Mouse (Mus musculus) urinary bladder, postnatal 25 days (tissue): ENCODE data around the gene Ltbp1.

Experiments
- DNase-seq: peaks from one replicate; pipeline ENCODE4 v3.0.0; 2022; ENCODE audit warnings: low spot score

The Ltbp1 gene

DNA sequence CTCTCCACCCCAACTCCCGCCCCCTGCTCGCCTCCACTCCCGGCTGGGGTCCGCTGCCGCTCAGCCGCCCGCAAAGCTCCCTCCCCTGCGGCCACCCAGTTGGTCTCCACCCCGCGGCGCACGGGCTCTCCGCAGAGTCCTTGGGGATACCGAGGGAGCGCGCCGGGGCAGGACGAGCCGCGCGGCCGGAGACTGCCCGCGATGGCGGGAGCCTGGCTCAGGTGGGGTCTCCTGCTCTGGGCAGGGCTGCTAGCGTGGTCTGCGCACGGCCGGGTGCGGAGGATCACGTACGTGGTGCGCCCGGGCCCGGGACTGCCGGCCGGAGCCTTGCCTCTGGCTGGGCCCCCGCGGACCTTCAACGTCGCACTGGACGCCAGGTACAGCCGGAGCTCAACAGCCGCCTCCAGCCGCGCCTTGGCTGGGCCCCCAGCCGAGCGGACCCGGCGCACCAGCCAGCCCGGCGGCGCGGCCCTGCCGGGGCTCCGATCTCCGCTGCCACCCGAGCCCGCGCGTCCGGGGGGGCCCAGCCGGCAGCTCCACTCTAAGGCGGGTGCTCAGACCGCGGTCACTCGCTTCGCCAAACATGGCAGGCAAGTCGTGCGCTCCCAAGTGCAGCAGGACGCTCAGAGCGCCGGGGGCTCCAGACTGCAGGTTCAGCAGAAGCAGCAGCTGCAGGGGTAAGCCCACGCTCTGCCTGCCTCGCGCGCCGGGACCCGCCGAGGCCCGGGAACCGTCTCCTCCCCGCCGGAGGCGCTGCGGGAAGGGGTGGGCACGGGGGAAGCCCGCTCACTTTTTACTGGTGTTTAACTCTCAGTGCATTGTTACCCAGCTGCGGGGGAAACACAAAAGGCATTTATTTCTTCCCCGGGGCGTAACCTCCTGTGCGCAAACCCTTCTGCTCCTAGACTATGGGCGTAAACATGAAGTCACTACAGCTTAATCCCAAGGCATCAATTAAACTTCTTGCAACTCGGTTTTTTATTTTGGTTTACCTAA lies 615 bp downstream of the Ltbp1 start:
- DNase-seq: peak; percentile 36

DNA sequence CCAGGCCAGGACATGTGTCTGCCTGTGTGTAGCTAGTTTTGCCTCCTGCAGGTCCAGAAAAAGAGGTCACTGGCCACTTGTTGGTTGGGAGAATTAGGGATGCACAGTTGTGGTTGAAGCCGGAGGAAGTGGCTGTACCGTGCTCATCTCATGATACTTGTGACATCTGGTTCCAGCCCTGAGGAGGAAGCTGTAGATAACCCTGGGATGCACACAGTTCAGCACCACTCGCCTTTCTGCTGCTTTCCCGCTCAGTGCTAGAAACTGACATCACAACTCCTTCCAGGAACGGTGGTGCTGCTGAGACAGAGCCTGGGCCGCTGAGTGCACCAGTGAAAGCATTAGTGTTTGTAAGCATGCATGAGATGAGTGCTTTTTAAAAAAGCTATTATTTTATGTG lies 5.6 kb downstream of the Ltbp1 start:
- no peak for DNase-seq

DNA sequence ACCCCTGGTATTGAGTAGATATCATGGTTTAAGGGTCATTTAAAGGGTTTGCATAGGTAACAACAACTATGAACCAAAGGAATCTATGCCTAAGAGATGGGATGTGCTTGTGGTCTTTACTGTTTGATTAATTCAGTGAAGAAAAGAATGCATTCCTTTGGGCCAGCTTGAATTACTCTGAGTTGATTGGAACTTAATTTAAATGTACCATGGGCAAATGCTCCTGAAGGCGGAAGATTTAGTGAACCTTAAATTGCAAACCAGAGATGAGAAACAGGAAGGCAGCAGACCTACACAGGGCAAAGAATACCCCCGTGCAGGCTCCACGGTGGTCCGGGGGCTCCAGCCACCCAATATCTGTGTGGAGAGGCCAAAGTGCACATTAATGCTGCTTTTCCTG lies 7.8 kb downstream of the Ltbp1 start:
- no peak for DNase-seq

DNA sequence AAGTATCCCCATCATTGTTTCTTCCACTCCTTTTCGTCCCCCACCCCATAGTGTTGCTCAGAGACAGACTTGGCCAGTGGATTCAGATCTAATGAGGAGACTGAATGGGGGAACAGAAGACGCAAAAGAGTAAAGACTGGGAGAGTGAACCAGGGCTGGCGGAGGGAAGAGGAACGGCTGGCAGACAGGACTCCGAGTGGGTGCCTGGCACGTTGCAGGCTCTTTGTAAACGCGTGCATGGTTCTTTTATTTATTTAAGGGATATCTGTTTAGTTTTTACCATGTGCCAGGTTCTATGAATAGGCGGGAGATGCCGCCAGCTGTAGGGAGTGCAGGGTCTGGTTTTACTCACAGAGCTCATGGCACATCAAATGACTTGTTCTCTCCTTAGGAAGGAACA lies 8.5 kb downstream of the Ltbp1 start:
- DNase-seq: no peak

DNA sequence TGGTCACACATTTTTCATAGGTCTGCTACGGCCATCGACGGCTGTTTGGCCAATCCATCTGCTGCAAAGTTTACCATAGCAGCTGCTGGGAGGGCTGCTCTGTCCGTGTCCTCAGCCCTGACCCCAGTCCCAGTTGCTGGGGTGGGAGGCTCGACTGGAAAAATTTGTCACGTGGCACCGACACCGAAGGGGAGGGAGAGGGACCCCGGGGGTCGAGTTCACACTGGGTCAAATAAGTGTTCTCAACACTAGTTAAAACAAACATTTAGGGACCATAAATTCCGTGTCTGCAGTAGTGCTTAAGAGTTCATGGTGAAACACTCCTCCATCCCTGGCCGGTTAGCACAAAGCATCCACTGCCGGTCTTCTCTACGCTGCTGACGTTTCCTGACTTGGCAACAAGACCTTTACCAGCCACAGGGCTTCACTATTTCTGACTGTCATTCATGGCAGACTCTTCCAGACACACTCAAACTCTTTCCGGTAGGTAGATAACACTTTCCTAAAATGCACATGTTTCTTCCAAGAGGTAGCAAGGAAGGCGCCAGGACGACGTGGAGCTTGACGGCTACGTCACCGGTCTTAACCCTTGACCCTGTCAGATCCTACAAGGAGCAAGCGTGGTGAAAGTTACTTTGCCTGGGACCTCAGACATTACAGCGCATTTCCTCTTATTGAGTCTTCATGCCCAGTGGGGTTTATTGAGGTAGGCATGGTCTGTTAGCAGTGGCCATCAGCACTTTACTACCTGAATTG lies 9.4 kb downstream of the Ltbp1 start:
- DNase-seq: no peak

DNA sequence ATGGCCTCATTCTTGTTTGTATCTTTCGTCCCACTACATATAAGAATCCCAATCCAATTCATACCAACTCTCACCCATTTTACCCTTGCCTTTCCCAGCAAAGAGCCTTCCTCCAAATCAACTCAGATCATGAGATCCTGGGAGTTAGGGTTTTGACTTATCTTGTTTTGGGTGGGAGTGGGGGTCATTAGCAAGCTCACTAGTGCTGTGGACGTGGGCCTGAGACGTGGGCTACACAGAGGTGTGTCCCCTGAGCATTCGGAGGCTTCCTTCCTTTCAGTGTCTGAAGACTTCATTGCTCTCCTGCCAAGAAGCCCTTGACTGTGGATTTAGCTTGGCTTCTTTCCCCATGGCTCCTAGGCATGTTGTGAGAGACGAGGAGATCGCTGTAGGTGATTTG lies 10.2 kb downstream of the Ltbp1 start:
- no peak for DNase-seq

DNA sequence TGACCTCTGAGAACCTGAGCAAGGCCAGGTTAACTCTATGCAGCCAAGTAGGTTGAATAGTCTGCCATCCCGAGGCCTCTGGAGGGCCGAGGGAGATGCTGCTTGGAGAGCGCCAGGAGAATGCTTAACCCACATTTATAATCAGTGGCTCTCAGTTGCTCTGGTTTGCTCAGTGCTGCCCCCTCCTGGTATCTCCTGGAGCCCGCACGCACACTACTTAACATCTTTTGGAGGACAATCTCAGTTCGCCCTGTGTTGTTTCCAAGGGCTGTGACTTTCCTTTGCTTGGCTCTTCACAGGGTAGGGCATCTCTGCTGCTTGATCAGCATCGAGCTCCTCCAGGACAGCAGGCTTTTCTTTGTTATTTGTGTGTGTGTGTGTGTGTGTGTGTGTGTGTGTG lies 12.1 kb downstream of the Ltbp1 start:
- DNase-seq: no peak

DNA sequence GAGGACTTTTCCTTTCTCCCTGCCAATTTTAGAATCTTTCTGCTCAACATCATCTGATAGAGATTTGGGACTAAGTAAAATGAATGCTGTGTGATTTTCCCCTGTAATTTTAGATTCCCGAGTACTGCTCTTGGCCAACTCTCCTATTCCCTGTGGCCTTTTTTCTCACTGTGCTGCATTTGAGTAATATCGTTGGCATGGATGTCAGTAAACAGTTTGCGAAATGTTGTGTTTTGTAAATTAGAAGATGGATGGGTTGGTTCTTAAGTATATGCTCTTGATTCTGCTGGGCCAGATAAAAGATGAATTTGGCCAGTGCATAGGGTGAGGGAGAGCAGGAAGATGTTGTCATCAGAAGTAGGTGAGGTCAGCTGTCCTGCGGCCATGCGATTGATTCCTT lies 12.8 kb downstream of the Ltbp1 start:
- DNase-seq: no peak

DNA sequence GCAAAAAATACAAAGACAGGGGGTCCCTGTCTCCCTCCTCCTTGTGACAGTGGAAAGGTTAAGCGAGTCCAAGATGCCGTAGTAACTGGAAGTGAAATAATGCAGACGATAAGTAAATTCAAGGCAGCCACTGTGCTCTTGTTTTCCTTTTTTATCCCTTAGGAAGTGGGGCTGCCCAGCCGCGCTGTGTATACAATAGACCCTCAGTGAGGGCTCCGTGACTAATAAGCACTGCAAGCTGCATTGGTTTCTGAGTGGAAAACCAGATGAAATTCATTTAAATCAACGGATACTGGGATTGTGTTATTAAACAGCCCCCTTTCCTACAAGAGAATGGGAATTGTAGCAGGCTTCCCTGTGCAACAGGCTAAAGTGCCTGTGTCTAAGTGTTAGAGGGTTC lies 14.7 kb downstream of the Ltbp1 start:
- DNase-seq: no peak

DNA sequence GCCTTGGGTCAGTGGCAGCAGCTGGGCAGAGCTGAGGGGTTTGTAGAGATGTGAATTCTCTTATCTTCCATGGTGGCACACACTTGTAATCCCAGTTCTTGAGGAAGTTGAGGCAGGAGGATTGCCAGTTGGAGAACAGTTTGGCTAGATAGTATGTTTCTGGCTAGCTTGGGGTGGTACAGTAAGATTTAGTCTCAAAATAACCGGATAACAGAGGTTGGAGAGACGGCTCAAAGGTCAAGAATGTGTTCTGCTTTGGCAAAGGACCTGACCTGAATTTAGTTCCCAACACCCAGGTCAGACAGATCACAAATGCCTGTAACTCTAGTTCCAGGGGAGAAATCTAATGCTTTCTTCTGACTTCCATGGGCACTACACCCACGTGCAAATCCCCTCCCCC lies 15.3 kb downstream of the Ltbp1 start:
- no peak for DNase-seq

DNA sequence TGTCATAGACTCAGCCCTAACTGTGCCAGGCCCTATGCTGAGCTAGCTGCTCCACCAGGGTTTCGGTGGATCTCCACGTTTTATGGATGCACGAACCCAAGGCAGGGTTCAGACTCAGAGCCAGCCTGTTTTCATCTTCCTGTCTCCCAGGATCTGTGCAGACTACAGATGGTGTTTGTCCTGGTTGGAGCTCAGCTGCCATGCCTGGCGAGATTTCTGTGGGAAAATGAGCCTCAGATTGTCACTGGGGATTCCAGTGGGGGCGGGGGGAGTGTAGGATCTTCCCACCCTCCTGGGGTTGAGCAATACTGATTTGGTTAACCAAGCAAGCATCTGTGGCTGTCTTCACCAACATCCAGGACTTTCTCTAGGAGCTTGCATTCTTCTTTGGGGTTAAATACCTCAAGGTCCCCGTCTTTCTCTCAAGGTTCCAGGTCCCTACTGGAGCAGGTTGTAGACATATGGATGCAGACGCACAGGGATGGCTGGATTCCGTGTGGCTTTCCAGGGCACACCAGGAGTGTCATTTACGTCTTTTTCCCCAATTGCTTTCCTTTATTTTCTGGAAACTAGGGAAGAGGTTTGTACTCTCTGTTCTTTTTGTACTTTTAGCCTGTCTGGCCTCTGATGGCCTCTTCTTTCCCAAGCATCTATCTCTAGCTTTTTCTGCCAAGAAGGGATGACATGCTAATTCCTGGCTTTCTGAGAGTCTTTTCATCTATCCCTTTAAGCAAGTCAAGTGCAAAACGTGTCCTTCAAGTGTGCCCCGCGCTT lies 22.2 kb downstream of the Ltbp1 start:
- peak; percentile 37 for DNase-seq

DNA sequence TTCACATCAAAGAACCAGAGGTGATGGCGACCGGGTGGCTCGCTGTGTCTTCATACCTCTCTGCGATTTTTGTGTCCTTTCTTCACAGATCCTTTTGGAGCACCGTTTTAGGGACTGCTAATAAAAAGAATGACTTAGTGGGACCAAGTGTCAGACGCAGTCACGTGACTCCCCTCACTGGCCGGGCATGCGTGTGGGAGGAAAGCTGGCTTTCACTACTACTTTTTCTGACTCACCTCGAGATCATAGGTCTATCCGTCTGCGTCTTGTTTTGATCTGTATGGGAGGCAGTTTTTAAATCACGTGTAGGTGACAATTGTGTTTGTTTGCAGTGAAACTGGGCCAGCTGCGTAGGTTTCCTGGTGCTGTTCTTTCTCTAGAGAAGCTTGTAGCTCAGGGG lies 28.0 kb downstream of the Ltbp1 start:
- no peak for DNase-seq

DNA sequence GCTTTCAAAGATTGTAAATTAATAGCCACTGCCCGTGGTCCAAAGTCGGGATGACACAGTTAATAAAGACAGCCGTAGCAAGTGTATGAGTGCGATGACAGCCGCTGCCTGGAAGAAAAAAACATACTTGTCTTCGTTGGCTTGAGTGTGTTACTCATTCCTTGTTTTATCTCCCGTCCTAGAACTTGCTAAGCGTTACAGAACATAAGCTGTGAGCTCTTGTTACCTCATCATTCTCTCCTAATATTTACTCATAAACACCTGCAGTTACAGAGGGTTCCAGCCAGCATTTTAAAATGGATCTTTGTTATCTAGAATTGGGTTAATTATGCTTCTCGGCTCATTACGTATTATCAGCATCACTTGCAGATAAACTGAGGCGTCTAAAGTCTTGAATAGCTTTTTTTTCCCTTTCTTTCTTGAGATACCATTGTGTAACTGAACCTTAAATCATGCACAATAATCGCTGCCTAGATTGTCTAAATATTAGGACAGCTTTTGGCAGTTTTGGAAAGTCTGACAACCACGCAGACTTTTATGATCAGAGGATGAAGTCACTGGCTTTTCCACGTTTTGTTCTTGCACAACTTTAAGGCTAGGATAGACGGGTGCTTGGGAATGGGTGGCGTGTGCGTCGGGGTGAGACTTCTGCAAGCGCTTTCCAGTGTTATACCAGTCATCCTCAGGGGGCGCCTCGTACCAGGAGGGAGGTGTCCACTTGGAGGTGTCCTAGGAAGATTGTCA lies 28.7 kb downstream of the Ltbp1 start:
- no peak for DNase-seq

DNA sequence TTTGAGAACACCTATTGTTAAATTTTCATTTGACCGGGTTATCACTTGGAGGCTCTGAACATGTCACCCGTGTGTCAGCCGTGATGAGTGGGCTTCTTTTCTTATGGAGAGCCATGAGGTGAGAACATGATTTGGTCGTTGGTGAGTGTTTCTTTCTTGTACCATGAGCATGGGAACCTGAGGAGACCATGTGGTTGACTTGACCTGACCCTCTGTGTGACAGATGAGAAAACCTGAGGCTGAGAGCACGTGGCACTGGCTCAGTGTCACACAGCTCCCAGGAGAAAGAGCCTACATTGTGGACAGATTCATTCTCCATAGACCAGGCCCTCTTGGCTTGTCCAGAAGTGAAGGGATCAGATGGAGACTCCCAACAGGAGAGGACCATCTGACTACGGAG lies 31.5 kb downstream of the Ltbp1 start:
- no peak for DNase-seq

DNA sequence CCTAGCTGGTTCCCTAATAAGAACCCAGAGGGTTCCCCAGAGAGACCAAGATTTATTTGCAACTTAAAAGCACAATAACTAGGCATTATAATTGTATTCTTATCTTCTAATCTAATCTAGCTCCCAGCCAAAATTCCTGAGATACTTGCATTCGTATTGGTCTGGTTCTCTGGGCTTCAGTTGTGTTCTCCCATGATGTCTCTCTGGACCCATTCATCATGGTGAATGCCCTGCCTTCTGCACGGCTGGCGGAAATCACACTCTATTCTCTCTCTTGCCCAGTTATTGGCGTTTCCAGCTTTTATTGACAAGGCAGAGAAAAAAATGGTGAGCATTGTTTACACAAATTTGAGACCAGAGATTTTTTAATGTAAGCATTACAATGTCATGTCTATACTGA lies 33.6 kb downstream of the Ltbp1 start:
- no peak for DNase-seq

DNA sequence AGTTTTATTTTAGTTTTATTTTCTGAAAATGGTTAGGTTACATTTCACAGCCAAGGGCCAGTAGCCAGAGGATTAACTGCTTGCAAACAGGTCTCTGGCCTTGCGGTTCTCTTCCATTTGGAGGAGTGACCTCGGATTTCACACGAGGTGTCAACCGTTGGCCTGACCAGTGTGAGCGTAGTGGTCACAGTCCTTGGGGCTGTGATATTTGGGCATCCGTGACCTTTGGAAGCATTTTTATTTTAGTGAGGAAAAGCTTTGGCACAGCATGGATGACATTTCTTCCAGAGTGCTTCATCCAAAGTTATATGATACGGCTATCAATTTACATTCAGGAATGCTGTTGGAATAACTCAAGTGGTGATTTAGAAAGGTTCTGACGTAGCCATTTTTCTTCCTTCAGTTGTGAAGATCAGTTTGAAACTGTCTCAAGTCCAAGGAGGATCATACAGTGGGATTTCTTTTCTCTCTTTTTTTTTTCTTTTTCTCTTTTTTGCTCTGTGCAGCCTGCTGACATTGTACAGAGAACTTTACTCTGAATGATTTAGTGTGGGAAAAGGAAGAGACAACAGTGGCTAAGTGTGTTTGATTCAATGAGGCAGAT lies 44.1 kb downstream of the Ltbp1 start:
- no peak for DNase-seq

DNA sequence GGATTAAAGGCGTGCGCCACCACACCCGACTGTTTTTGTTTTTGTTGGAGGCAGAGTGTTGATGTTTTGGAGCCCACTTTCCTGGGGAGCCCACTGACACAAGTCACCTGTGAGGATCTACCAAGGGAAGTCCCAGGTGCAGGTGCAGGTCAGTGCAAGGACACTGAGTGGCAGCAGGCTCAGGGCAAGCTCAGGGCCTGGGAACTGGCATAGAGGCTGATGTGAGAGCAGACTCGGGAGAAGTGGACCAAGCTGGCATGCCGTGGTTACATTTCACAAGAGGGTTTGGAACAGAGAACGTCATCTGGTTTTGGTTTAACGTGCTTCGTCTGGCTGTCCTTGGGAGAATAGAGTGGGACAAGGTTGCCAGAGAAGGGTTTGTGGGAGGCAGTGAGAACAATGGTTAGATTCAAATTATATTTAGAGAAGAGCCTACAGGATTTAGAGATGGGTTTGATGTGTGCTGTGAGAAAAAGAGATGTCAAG lies 46.1 kb downstream of the Ltbp1 start:
- DNase-seq: no peak

DNA sequence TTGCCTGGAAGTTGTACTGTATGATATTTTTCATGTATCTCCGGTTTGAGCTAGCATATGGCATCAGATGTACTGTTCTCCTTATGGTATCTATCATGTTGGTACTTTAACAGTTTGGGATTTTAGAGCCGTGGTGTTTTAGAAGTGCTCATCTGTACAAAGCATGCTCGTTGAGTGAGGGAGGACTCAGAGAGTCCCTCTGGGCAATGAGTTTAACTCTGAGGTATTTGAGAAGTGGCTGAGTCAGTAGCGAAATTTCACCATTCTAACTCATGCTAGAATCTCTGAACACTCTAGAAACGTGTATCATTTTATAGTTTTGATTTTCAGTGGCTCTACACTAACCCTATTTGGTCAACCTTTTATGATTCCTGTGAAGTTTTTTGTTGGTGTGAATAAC lies 49.9 kb downstream of the Ltbp1 start:
- DNase-seq: no peak

DNA sequence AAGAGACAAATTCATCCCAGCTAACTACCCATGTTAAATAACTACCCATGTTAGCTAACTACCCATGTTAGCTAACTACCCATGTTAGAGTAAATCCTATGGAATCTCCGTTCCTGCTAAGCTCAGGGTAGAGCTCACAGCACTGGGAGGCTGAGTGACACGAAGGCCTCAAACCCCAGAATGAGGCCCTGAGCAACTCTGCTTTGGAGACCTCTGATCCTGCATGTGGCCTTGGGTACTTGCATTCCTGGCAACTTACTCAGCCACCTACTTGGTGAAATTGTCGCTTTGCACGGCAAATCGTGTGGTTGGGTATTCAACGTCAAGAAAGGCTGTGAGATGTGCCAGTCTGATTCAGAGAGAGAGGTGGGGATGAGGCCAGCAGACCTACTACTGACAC lies 50.6 kb downstream of the Ltbp1 start:
- DNase-seq: no peak

DNA sequence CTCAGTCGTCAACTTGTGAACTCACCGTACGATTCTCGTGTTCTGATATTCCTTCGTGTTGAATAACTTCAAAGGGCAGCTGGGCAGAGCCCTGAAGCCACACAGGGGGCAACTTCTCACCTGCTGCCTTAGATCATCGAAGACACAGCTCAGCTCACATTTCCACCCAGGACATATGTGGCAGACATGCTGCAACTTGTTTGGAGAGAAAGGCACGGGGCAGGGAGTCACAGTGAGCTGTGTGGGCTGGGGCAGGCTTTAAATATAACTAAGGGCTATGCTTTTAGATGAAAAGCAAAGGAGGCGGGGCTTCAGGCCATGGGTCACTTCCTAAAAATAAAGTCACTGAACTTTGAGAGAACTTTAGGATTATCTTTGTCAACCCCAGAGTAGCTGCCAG lies 51.3 kb downstream of the Ltbp1 start:
- DNase-seq: no peak

DNA sequence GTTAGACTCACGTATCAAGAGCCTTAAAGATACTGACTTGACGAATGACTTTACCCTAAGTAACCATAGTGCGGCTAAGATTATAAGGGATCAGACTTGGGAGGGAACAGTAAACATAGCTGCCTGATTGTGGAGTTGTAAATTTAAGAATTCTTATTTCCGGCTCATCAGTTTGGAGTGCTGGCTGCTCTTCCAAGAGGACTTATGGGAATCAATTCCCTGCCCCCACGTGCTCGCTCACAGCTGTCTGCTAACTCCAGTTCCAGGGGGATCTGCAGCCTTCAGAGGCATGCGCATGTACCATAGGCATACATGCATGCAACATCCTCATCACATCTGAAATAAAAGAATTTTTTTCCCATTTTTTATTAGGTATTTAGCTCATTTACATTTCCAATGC lies 61.0 kb downstream of the Ltbp1 start:
- no peak for DNase-seq
